Mouse (Mus musculus): Measurements from ENCODE around the gene Usp40. TPM values are rescaled to one million over a fixed set of nuclear protein-coding genes. Genes with fewer than 3 reads are reported as not detected.

Gene Usp40
- polyA plus RNA-seq, 1 experiment from 2014 or later: 28.4 TPM

DNA sequence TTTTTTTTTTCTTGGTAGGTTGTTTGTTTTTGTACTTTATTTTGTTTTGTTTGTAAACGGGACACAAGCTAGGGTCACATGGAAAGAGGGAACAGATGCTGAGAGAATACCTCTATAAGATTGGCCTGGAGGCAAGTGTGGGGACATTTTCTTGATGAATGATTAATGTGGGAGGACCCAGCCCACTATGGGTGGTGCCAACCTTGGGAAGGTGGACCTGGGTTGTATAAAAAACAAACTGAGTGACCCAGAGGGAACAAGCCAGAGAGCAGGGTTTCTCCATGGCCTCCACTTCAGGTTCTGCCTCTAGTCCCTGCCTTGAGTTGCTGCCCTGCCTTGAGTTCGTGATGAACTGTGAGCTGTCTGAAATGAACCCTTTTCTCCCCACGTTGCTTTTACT lies 1.2 kb upstream of the Usp40 start:
- no peaks in the 10 kb centered on the region for H3K9me3 ChIP-seq (ENCODE audit: control insufficient read depth, low read length)
- ATAC-seq: no peak
- no peaks in the 10 kb centered on the region for H3K4me1 ChIP-seq (ENCODE audit: control insufficient read depth, insufficient read depth, low read length)
- H3K27me3 ChIP-seq (replicated peaks; ENCODE audit: control insufficient read depth, insufficient read depth, low read length): no peaks in the 10 kb centered on the region
- no peak overlapping the region for H3K27ac ChIP-seq (ENCODE audit: low read length)
- H3K4me2 ChIP-seq (ENCODE audit: low read depth, low read length): no peak overlapping the region
- peaks cover 5% of the 10 kb centered on the region; the same call in 1 of the 2 replicates for H3K36me3 ChIP-seq (ENCODE audit: control insufficient read depth, insufficient read depth, low read length)
- H3K9ac ChIP-seq (ENCODE audit: low read depth, low read length): no peak overlapping the region
- 67% methylated on average over 3 of the region's 3 CpGs for WGBS
- no peak overlapping the region for H3K4me3 ChIP-seq (ENCODE audit: low read length)

DNA sequence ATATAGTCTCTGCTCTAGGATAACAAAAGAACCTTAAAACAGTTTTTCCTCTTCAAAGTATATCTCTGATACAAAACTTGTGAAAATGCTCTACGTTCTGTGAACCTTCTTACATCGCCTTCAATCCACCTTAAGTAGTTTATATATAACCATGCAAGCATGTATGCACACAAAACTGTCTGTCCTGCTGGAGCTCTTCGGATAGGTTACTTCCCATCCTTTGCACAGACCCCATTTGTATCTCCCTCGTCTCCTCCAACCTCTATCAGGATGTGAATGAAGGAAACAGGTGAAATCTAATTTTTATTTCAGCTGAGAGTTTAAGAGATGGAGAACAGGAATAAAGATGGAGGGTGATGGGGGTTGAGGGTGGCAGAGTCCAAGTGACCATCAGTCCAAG lies 384 bp upstream of the Usp40 start:
- Histone ChIP-seq H3K36me3 (ENCODE audit: control insufficient read depth, insufficient read depth, low read length) (peaks cover 8% of the 10 kb centered on the region; the same call in 1 of the 2 replicates), H3K9ac (ENCODE audit: low read depth, low read length) (no peak overlapping the region), H3K9me3 (ENCODE audit: control insufficient read depth, low read length) (no peaks in the 10 kb centered on the region), H3K27ac (ENCODE audit: low read length) (no peak overlapping the region), H3K4me2 (ENCODE audit: low read depth, low read length) (peak overlapping the region; percentile 77), H3K27me3 (replicated peaks; ENCODE audit: control insufficient read depth, insufficient read depth, low read length) (no peaks in the 10 kb centered on the region), H3K4me3 (ENCODE audit: low read length) (peak overlapping the region; percentile 68), H3K4me1 (ENCODE audit: control insufficient read depth, insufficient read depth, low read length) (no peaks in the 10 kb centered on the region)
- 39% methylated on average over 4 of the region's 4 CpGs for WGBS
- peak; percentile 36; the same call in 1 of the 2 replicates for ATAC-seq

DNA sequence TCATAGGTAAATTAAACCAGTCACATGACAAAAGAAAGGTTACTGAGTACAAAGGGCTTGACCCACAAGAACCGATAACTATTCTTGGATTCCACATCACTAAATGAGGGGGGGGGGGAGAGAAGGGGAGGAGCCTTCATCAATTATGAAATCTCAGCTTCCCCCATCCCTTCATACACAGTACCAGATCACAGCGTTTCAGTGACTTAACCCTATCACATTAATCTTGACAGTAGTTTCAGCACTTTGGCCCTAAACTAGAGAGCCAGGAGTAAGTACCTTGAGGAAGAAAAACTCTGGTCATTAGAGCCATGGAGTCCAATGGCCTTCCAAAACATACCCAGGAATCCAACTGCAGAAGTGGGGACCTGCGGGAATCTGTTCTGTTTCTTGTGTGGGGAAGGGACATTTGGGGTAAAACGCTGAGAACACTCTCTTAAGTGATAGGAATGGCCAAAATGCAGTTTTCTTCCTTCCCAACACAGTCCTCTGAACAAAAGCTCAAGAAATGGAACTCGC lies 600 bp downstream of the Usp40 start:
- Histone ChIP-seq H3K27ac (ENCODE audit: low read length) (peak overlapping the region; percentile 85), H3K9ac (ENCODE audit: low read depth, low read length) (peak overlapping the region; percentile 93), H3K4me1 (ENCODE audit: control insufficient read depth, insufficient read depth, low read length) (no peaks in the 10 kb centered on the region), H3K9me3 (ENCODE audit: control insufficient read depth, low read length) (no peaks in the 10 kb centered on the region), H3K36me3 (ENCODE audit: control insufficient read depth, insufficient read depth, low read length) (peaks cover 9% of the 10 kb centered on the region; the same call in 1 of the 2 replicates), H3K4me3 (ENCODE audit: low read length) (peak overlapping the region; percentile 68), H3K4me2 (ENCODE audit: low read depth, low read length) (peak overlapping the region; percentile 77), H3K27me3 (replicated peaks; ENCODE audit: control insufficient read depth, insufficient read depth, low read length) (no peaks in the 10 kb centered on the region)
- 3% methylated on average over 5 of the region's 5 CpGs for WGBS
- peak; percentile 64 for ATAC-seq

DNA sequence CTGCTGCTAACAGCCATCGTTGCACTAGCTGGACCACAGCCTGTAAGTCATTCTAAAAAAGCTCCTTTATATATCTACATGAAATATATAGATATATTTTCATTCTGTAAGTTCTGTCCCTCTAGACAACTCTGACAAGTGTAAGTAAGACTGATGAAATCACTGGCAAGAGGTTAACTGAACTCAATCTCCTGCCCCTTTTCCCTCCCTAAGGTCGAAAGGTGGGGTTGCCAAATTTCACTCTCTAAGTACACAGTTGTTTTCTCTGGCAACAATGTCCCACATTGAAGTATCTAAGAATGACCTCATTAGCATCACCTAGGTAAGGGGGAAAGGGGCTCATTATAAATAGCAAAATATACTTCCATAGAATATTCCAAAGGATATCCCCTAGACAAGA lies 15.6 kb downstream of the Usp40 start:
- H3K9me3 ChIP-seq (ENCODE audit: control insufficient read depth, low read length): no peaks in the 10 kb centered on the region
- no peaks in the 10 kb centered on the region for H3K27me3 ChIP-seq (replicated peaks; ENCODE audit: control insufficient read depth, insufficient read depth, low read length)
- no peak overlapping the region for H3K9ac ChIP-seq (ENCODE audit: low read depth, low read length)
- WGBS: 98% methylated on average over 2 of the region's 2 CpGs
- no peak overlapping the region for H3K4me3 ChIP-seq (ENCODE audit: low read length)
- no peak overlapping the region for H3K4me2 ChIP-seq (ENCODE audit: low read depth, low read length)
- H3K4me1 ChIP-seq (ENCODE audit: control insufficient read depth, insufficient read depth, low read length): no peaks in the 10 kb centered on the region
- no peak overlapping the region for H3K27ac ChIP-seq (ENCODE audit: low read length)
- peaks cover 22% of the 10 kb centered on the region for H3K36me3 ChIP-seq (ENCODE audit: control insufficient read depth, insufficient read depth, low read length)
- no peak for ATAC-seq

DNA sequence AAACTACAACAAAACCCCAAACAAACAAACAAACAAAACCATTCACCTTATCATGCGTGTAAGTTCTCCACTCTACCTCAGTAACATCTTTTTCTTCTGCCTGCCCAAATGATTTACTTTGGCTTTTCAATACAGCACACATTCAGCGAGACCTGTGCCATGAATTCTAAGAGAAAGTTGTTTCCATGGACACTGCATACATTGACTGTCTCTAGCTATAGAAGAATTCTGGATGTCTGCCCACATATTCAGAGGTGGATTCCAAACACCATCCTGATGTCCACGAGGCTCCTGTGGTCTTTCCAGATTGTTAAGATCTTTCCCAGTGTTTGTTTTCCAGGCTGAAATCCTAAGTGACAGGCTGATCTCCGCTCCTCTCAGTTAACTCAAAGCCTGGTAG lies 26.1 kb downstream of the Usp40 start:
- Histone ChIP-seq H3K4me2 (ENCODE audit: low read depth, low read length) (no peak overlapping the region), H3K27me3 (replicated peaks; ENCODE audit: control insufficient read depth, insufficient read depth, low read length) (no peaks in the 10 kb centered on the region), H3K4me3 (ENCODE audit: low read length) (no peak overlapping the region), H3K9me3 (ENCODE audit: control insufficient read depth, low read length) (no peaks in the 10 kb centered on the region), H3K4me1 (ENCODE audit: control insufficient read depth, insufficient read depth, low read length) (no peaks in the 10 kb centered on the region), H3K9ac (ENCODE audit: low read depth, low read length) (no peak overlapping the region), H3K36me3 (ENCODE audit: control insufficient read depth, insufficient read depth, low read length) (peaks cover 24% of the 10 kb centered on the region), H3K27ac (ENCODE audit: low read length) (no peak overlapping the region)
- no peak for ATAC-seq
- 74% methylated on average over 4 of the region's 4 CpGs for WGBS

DNA sequence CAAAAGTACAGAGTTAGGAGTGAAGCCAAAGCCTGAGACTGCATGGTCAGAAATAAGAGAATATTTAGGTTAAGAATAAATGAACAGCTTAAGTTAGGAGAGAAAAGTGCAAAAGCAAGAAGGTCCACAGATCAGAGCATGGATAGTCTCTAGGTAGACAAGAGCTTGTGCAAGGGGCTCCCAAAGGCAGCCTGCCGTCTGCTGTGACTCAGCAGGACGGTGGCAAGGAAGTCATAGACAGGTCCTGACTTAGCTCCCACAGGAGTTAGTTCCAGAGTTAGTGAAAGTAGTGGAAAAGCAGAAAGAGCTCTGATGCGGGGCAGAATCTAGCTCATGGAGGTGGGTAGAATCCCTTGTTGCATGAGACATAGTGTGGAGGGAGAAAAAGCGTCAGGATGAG lies 38.0 kb downstream of the Usp40 start:
- Histone ChIP-seq H3K9me3 (ENCODE audit: control insufficient read depth, low read length) (no peaks in the 10 kb centered on the region), H3K4me2 (ENCODE audit: low read depth, low read length) (no peak overlapping the region), H3K36me3 (ENCODE audit: control insufficient read depth, insufficient read depth, low read length) (peaks cover 7% of the 10 kb centered on the region), H3K9ac (ENCODE audit: low read depth, low read length) (no peak overlapping the region), H3K27ac (ENCODE audit: low read length) (no peak overlapping the region), H3K4me1 (ENCODE audit: control insufficient read depth, insufficient read depth, low read length) (no peaks in the 10 kb centered on the region), H3K27me3 (replicated peaks; ENCODE audit: control insufficient read depth, insufficient read depth, low read length) (no peaks in the 10 kb centered on the region), H3K4me3 (ENCODE audit: low read length) (no peak overlapping the region)
- ATAC-seq: no peak
- 89% methylated on average over 4 of the region's 4 CpGs for WGBS

DNA sequence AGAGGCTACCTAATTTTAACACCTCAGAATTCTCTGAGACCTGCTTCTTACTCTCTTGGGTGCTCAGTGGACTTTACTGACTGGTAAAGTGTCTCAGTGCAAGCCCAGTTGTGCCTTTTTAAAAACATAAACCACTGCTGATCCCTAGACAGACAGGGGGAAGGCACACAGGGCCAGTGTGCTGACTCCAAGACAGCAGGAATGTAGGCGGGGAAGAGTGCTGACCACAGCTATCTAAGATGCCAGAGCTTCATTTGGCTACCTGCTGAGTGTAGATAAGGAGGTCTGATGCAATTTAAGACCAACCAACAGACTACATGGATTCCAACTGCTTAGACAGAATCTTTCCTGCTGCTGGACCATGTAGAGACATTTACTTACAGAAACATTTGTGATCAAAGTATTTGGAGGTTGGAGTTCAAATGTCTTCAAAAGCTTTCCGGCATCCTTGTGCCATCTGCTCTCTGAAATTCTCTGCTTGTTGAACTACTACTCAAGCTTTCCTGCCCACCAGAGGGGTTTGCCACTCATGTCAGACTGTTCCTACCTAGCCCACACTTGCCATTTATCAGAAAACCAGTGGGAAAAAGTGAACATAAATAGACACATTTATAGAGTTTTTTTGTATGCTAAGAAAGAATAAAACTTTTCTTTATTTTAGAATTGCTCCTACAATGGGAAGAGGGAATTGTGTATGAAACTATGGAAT lies 46.7 kb downstream of the Usp40 start:
- 71% methylated on average over 2 of the region's 2 CpGs for WGBS
- no peak overlapping the region for H3K9ac ChIP-seq (ENCODE audit: low read depth, low read length)
- H3K9me3 ChIP-seq (ENCODE audit: control insufficient read depth, low read length): no peaks in the 10 kb centered on the region
- no peak overlapping the region for H3K4me2 ChIP-seq (ENCODE audit: low read depth, low read length)
- no peaks in the 10 kb centered on the region for H3K4me1 ChIP-seq (ENCODE audit: control insufficient read depth, insufficient read depth, low read length)
- no peak overlapping the region for H3K4me3 ChIP-seq (ENCODE audit: low read length)
- H3K27me3 ChIP-seq (replicated peaks; ENCODE audit: control insufficient read depth, insufficient read depth, low read length): no peaks in the 10 kb centered on the region
- peak; percentile 88 for ATAC-seq
- peaks cover 16% of the 10 kb centered on the region for H3K36me3 ChIP-seq (ENCODE audit: control insufficient read depth, insufficient read depth, low read length)
- no peak overlapping the region for H3K27ac ChIP-seq (ENCODE audit: low read length)

DNA sequence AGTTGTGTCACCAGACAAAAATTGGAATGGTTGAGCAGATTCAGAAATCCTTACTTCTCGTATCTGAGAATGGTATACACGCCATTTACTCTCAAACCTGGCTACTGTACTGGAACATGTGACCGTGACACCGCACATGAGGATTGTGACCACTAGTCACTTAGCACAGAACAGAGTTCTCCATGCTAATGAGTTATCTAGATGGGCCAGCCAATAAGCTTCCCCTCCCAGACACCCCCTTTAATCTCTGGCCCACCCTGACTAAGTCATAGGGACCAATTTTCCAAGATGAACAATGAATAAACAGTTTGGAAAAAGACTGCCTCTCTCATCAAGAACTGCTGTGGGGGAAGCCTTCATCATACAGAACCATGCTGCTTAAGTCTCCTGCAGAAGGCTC lies 47.6 kb downstream of the Usp40 start:
- no peaks in the 10 kb centered on the region for H3K4me1 ChIP-seq (ENCODE audit: control insufficient read depth, insufficient read depth, low read length)
- no peak overlapping the region for H3K27ac ChIP-seq (ENCODE audit: low read length)
- peaks cover 22% of the 10 kb centered on the region for H3K36me3 ChIP-seq (ENCODE audit: control insufficient read depth, insufficient read depth, low read length)
- no peak overlapping the region for H3K4me2 ChIP-seq (ENCODE audit: low read depth, low read length)
- no peak for ATAC-seq
- H3K9ac ChIP-seq (ENCODE audit: low read depth, low read length): no peak overlapping the region
- 92% methylated on average over 4 of the region's 4 CpGs for WGBS
- no peaks in the 10 kb centered on the region for H3K9me3 ChIP-seq (ENCODE audit: control insufficient read depth, low read length)
- no peak overlapping the region for H3K4me3 ChIP-seq (ENCODE audit: low read length)
- no peaks in the 10 kb centered on the region for H3K27me3 ChIP-seq (replicated peaks; ENCODE audit: control insufficient read depth, insufficient read depth, low read length)

DNA sequence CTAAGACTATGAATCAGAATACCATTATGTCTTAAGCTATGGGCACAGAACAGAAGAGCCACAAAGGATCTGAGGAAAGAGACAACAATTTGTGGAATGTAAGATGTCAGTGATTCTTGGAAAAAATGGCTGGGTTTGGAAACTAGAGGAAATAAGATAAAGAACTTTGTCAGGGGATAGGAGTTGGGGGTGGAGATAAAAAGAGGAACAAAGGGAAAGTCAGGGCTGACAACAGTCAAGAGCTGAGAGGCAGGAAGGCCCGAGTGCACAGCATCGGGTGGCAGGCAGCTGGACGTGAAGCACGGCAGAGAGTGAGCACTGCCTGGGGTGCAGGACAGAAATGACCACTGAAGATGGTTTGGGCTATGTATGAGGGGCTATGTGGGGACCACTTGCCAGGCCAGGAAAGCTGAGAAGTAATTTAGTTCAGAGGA lies 48.3 kb downstream of the Usp40 start:
- 52% methylated on average over 4 of the region's 4 CpGs for WGBS
- no peak overlapping the region for H3K4me3 ChIP-seq (ENCODE audit: low read length)
- H3K27ac ChIP-seq (ENCODE audit: low read length): no peak overlapping the region
- no peak overlapping the region for H3K4me2 ChIP-seq (ENCODE audit: low read depth, low read length)
- peaks cover 24% of the 10 kb centered on the region for H3K36me3 ChIP-seq (ENCODE audit: control insufficient read depth, insufficient read depth, low read length)
- H3K4me1 ChIP-seq (ENCODE audit: control insufficient read depth, insufficient read depth, low read length): no peaks in the 10 kb centered on the region
- H3K9ac ChIP-seq (ENCODE audit: low read depth, low read length): no peak overlapping the region
- H3K27me3 ChIP-seq (replicated peaks; ENCODE audit: control insufficient read depth, insufficient read depth, low read length): no peaks in the 10 kb centered on the region
- H3K9me3 ChIP-seq (ENCODE audit: control insufficient read depth, low read length): no peaks in the 10 kb centered on the region
- no peak for ATAC-seq

Measured in intestine, embryonic 16.5 days (tissue).